Mouse (Mus musculus) embryo, embryonic 10.5 days (tissue): Measurements from ENCODE around the gene Shcbp1l.
"Not testable (repeated sequence)": the region's sequence is repeated elsewhere in the genome, so short reads cannot be mapped to it uniquely, and the experiment has no call there.

Experiments used
- DNase-seq: peaks from one replicate; pipeline ENCODE4 v3.0.0-alpha.2; 2015; ENCODE audit warnings: low spot score

The Shcbp1l gene

GRCm38 (mm10) chr1:153424271-153424670 lies 691 bp upstream of the Shcbp1l start:
- peak; percentile 52 for DNase-seq

GRCm38 (mm10) chr1:153431158-153431557 lies 6.2 kb downstream of the Shcbp1l start:
- DNase-seq, result no peak

- no peak for DNase-seq
Measured at GRCm38 (mm10) chr1:153431701-153432100, 6.7 kb downstream of the Shcbp1l start.

- DNase-seq, result no peak
Measured at GRCm38 (mm10) chr1:153432329-153432728, 7.4 kb downstream of the Shcbp1l start.

- DNase-seq, result no peak
Measured at GRCm38 (mm10) chr1:153433851-153434589, 9.1 kb downstream of the Shcbp1l start.

GRCm38 (mm10) chr1:153437536-153437935 lies 12.6 kb downstream of the Shcbp1l start:
- no peak for DNase-seq

GRCm38 (mm10) chr1:153440752-153441151 lies 15.8 kb downstream of the Shcbp1l start:
- DNase-seq, result no peak

- DNase-seq, result no peak
Measured at GRCm38 (mm10) chr1:153441656-153442055, 16.7 kb downstream of the Shcbp1l start.

GRCm38 (mm10) chr1:153443019-153443418 lies 18.1 kb downstream of the Shcbp1l start:
- no peak for DNase-seq

- no peak for DNase-seq
Measured at GRCm38 (mm10) chr1:153443632-153444031, 18.7 kb downstream of the Shcbp1l start.

GRCm38 (mm10) chr1:153446120-153446831 lies 21.3 kb downstream of the Shcbp1l start:
- no peak for DNase-seq

GRCm38 (mm10) chr1:153451237-153452154 lies 26.5 kb downstream of the Shcbp1l start:
- DNase-seq, result peak; percentile 48

- DNase-seq, result no peak
Measured at GRCm38 (mm10) chr1:153453146-153453642, 28.2 kb downstream of the Shcbp1l start.

GRCm38 (mm10) chr1:153456137-153456536 lies 31.2 kb downstream of the Shcbp1l start:
- no peak for DNase-seq

GRCm38 (mm10) chr1:153461796-153462195 lies 36.8 kb downstream of the Shcbp1l start:
- DNase-seq, result no peak

GRCm38 (mm10) chr1:153479296-153479695 lies 54.3 kb downstream of the Shcbp1l start:
- no peak for DNase-seq

GRCm38 (mm10) chr1:153480386-153481024 lies 55.5 kb downstream of the Shcbp1l start:
- DNase-seq, result peak; percentile 84

GRCm38 (mm10) chr1:153481025-153481412 lies 56.1 kb downstream of the Shcbp1l start:
- DNase-seq, result no peak

GRCm38 (mm10) chr1:153485201-153485796 lies 60.3 kb downstream of the Shcbp1l start:
- DNase-seq, result no peak

- DNase-seq, result not testable (repeated sequence)
Measured at GRCm38 (mm10) chr1:153486120-153486519, 61.2 kb downstream of the Shcbp1l start.
